Mouse (Mus musculus): ENCODE measurements around the gene Abhd6.

The Abhd6 gene

GRCm38 (mm10) chr14:8028086-8028485 is 25.4 kb downstream of the Abhd6 start:
- CTCF ChIA-PET, result no interaction called here

DNA sequence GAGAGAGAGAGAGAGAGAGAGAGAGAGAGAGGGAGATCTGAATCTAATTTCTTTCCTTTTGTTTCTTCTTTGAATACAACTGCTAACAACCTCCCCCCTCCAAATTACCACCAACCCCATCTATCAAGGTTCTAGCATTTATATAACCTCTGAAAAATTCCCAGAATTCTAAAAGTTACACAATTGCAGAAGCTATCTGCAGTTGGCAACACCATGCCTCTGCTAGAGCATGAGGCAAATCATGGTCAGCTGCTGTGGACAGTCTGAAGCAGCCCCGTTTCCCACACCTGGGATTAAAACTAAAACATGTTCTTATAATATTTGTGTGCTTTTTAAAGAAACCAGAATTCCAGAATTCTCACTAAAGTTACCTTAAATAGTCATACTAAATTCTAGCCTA is 27.1 kb downstream of the Abhd6 start:
- CTCF ChIA-PET, result no interaction called here

GRCm38 (mm10) chr14:8030535-8030934 is 27.8 kb downstream of the Abhd6 start:
- CTCF ChIA-PET, result no interaction called here

DNA sequence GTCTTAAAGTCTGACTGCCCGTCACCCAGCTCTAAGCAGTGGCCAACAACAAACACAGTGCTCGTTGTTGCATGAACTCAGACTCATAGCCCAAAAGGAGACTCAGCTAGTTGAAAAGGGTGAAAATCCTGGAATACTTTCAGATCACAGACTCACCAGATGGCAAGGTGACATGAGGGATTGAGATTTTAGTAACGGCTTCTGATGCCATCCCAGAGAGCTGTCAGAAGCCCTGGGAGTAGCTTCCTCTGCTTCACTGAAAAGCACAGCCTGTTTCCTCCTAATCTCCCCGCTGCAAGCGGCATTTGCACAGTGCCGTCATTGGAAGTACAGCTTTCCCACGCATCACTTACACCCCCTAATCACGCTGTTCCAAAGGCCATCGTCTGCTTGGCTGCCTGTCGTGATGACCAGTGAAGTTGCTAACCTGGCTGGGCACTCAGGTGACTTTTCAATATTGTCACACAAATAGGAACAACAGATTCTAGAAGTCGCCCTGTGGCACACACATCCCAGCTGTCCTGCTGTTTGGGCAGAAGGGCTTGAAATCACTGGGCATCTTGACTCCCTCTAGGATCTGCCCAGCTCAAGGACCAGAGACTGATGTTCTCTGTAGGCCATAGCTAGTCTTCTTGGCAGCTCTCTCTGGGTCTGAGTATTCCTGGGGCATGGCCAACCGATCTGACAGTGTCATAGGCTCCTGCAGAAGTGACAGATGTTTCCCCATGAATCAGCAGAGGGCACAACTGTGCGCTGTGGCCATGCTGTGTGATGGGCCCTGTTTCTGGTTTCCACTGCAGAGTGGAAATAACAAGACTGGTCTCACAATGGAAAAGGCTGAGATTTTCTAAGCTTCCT is 29.6 kb downstream of the Abhd6 start:
- CTCF ChIA-PET, result no interaction called here

GRCm38 (mm10) chr14:8034561-8034960 is 31.9 kb downstream of the Abhd6 start:
- CTCF ChIA-PET, result no interaction called here

GRCm38 (mm10) chr14:8035951-8036350 is 33.2 kb downstream of the Abhd6 start:
- CTCF ChIA-PET, result no interaction called here

DNA sequence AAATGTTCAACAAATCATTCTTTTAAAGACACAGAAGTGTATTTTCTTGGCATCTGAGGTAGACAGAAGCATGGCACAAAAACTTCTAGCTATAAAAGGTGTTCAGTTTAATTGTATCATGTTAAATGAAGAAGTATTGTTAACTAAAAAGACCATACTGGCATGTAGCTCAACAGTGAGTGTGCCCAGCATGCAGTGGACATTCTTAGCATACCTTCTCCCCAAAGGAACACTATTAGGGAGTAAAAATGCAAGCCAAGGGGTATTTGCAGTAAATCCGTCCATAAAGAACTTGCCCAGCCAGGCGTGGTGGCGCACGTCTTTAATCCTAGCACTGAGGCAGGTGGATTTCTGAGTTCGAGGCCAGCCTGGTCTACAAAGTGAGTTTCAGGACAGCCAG is 33.7 kb downstream of the Abhd6 start:
- CTCF ChIA-PET, result no interaction called here

- CTCF ChIA-PET, result no interaction called here
Measured at GRCm38 (mm10) chr14:8038150-8038549, 35.4 kb downstream of the Abhd6 start.

- CTCF ChIA-PET, result no interaction called here
Measured at GRCm38 (mm10) chr14:8038791-8039448, 36.2 kb downstream of the Abhd6 start.

GRCm38 (mm10) chr14:8040179-8040578 is 37.5 kb downstream of the Abhd6 start:
- CTCF ChIA-PET, result no interaction called here

GRCm38 (mm10) chr14:8040911-8041678 is 38.4 kb downstream of the Abhd6 start:
- CTCF ChIA-PET, result interaction anchor here (0.5 kb wide), 1 partner anchor 134 kb away, joined by 22 read pairs; no protein-coding TSS in a partner anchor

DNA sequence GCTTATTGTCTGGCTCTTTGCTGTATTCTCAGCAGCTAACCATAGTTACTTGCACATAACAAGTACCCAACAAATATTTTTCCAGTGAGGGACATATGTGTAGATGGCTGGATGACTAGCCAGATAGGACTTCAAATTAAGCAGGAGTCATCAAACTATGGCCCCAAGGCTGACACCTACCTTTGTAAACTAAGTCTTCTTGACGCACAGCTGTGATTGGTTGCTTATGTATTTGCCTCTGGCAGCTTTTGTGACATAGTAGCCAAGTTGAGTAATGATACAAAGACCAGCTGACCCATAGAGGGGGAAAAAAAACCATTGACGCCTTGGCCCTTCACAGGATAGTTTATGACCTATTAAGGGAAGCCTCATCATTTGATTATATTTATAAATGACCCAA is 39.4 kb downstream of the Abhd6 start:
- CTCF ChIA-PET, result no interaction called here

- CTCF ChIA-PET, result no interaction called here
Measured at GRCm38 (mm10) chr14:8042577-8042976, 39.9 kb downstream of the Abhd6 start.

- CTCF ChIA-PET, result interaction anchor here (0.6 to 1.0 kb wide), 3 partner anchors 59 to 76 kb away, joined by 3 to 4 read pairs (median 4); no protein-coding TSS in a partner anchor
Measured at GRCm38 (mm10) chr14:8044330-8044729, 41.6 kb downstream of the Abhd6 start.

GRCm38 (mm10) chr14:8044786-8045185 is 42.1 kb downstream of the Abhd6 start:
- CTCF ChIA-PET, result interaction anchor here (0.6 to 1.0 kb wide), 3 partner anchors 59 to 77 kb away, joined by 3 to 4 read pairs (median 4); no protein-coding TSS in a partner anchor

DNA sequence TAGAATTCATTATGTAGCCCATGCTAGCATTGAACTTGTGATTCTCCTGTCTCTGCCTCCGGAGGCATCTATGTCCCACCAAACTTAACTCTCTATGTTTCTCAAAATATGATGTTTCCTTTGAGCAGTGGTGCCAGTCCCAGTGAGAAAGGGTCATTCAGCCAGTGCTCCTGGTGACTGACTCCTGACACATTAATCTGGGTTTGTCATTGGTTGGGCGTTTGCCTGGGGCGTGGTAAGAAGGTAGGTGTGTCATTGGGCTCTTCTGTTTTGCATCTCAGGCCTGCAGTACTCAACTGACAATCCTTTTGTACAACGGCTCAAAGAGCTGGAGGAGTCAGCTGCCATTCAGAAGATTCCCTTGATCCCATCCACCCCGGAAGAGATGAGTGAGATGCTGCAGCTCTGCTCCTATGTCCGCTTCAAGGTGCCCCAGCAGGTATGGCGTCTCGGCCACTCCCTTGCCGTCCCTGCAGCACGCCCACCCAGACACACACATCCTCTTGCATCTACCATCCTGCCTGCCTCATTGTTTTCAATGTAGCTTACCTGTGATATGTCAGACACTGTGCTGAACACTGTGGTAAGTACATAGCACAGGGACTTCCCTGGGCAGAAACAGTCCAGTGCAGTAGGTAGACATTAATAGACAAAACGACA is 42.6 kb downstream of the Abhd6 start:
- CTCF ChIA-PET, result no interaction called here

GRCm38 (mm10) chr14:8046839-8047238 is 44.1 kb downstream of the Abhd6 start:
- CTCF ChIA-PET, result no interaction called here

DNA sequence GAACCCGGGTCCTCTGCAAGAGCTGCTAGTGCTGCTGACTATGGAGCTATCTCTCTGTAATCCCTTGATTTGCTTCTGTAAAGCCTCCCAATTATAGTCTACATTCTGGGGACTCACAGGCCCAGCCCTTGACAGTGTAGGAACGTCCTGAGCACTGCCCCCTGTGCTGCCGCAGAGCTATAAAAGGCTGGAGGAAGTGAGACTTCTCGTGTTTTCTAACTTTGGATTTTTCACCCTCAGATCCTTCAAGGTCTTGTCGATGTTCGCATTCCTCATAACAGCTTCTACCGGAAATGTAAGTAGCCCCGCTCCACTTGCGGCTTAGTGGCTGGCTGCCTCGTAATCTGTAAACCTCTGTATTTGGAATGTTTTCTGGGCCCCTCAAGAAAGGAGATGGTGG is 46.6 kb downstream of the Abhd6 start:
- CTCF ChIA-PET, result no interaction called here

DNA sequence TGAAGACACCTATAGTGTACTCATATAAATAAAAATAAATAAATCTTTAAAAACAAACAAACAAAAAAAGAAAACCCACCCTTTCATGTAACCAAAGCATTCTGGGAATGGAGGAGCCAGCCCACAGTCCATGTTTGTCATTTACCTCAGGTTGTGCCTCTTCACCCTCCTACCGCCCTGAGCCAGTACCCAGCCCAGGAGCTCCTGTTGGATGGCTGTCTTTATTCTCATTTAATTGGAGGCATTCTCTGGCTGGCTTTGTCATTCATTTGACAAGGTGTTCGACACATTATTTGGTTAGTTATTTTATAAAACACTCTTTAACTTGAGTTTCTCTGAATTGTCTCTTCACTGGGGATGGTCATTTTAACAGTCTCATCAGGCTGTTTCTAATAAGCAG is 49.2 kb downstream of the Abhd6 start:
- CTCF ChIA-PET, result no interaction called here

DNA sequence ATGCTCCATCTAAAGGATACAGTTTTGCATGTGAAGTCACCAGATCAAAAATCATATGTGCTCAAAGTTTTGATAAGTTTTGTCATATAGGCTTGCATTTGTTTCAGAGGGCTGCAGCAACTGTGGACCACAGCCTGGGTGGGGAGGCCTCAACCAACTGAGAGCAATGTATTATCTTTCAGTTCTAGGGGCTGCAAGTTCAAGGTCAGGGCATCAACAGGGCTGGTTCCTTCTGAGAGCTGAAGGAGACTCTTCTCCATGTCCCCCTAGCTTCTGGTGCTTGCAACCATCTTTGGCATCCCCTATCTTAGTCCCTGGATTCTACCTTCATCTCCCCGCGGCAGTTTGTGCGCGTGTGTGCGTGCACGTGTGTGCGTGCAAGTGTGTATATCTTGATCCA is 50.0 kb downstream of the Abhd6 start:
- CTCF ChIA-PET, result no interaction called here

- CTCF ChIA-PET, result no interaction called here
Measured at GRCm38 (mm10) chr14:8054310-8055102, 51.8 kb downstream of the Abhd6 start.

All from spleen, embryonic (tissue).